Mouse (Mus musculus) heart, postnatal 14 days (tissue): ENCODE measurements around the gene Dennd6a. TPM values are rescaled to one million over a fixed set of nuclear protein-coding genes. Genes with fewer than 3 reads are reported as not detected.
"Not testable (repeated sequence)": the region's sequence is repeated elsewhere in the genome, so short reads cannot be mapped to it uniquely, and the experiment has no call there.

Experiments used
- DNase-seq, 2 experiments: peaks; one replicate each; pipeline ENCODE4 v3.0.0; 2021 to 2022
- intact Hi-C: fragments of 180-260 bp; cut with DNase I; formaldehyde crosslinking; loops from one replicate; pipeline ENCODE4 v1.15.1; 2025
- microRNA-seq, 2 experiments: library from miRNA; unstranded; fragments of <30 nt; microRNA quantifications; one replicate each; pipeline ENCODE4 v1.2.0; 2021 to 2022
- total RNA-seq, 2 experiments: library from RNA; stranded (reverse); gene quantifications; 2 replicates each; pipeline ENCODE4 v1.2.3; 2021

Dennd6a gene
- total RNA-seq, 2 experiments from 2014 or later, result 21.0 to 22.6 TPM

DNA sequence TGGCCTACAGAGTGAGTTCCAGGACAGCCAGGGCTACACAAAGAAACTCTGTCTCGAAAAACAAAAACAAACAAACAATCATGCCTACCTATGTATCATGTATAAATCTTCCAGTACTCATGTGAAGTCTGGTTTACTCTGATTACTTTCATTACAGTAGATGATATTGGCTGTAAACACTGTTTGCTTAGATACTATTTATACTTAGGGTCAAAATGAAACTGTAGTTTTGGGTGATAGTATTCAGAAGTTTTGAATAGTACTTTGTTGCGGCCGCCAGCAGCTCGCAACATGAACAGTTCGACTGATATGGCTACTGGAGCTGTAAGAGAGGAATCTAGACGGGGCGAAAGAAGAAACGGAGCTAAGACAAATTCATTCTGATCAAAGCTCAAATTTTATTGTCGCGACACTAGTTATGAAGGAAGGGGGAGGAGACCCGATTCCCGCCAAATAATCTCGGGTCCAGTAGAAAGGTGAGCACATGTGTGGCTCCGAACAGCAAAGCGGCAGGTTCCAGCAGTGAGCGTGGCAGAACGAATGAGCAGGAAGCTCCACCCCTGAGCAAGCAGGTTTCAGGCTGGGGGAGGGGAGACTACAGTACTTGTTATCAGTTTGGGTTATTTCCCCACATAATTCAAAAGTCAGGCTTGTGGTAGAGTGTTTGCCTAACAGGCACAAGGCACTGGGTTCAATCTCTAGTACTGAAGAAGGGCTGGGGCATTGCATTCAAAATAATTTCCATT is 98.4 kb downstream of the Dennd6a start:
- intact Hi-C loops, result loop anchor here (10.0 kb wide), 2 partner anchors 303 to 423 kb away; partner anchors contain the start of gene Appl1
- DNase-seq, result not testable (repeated sequence)

GRCm38 (mm10) chr14:26674476-26675169 is 101.0 kb downstream of the Dennd6a start:
- not testable (repeated sequence) for DNase-seq
- intact Hi-C loops, result loop anchor here (10.0 kb wide), 2 partner anchors 300 to 420 kb away; partner anchors contain the start of gene Appl1

DNA sequence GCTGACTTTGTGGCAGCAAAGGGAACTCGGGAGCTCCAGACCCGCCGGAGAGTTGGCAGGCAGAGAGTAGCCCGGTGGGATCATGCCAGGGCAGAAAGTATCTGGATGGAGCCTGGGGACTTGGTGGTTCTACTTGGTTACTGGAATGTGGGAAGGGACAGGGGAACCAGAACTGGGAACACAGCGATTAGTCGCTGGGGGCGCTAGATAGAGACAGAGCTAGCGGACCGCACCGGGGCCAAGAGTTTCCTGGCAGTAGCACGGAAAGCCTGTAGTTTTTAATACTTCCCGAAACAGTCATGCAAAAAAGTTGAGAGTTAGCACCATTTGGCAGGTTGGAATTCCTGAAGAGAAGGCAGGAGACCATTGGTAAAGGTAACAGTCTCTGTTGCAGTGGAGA is 101.7 kb downstream of the Dennd6a start:
- intact Hi-C loops, result loop anchor here (10.0 kb wide), 2 partner anchors 299 to 419 kb away; partner anchors contain the start of gene Appl1
- DNase-seq, result peak; percentile 36 to 58

DNA sequence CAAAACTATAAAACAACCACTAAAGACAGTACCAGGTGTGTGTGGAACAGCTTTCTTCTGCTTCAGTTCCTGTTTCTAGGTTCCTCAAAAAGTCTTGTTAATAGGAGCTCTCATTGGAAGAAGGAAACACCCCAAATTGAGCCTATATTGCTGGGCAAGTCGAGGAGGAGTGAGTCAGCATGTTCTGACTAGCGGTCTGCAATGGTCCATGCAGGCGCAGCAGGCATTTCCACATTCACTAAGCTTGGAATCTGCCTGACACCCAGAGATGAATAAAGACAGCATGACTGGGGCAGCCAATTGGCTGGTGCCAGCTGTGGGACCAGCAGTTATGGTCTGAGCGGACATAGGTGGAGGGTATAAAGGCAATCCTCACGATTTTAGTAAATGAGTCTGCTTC is 102.1 kb downstream of the Dennd6a start:
- intact Hi-C loops, result loop anchor here (10.0 kb wide), 2 partner anchors 299 to 419 kb away; partner anchors contain the start of gene Appl1
- DNase-seq, result no peak

Small RNA genes lying within 50 kb of the gene (microRNA-seq; reads per million reads assigned to microRNA genes)
- gene Mir7672, result 1.1 to 1.7 reads per million in 2 experiments

Other genes starting within 250 kb of the Dennd6a start
- gene Slmap, start 38.9 kb upstream of the Dennd6a start, total RNA-seq, result 100 to 1,000 TPM; 250 to 282 TPM
- gene Arf4, start 64.2 kb downstream of the Dennd6a start, total RNA-seq, result 100 to 1,000 TPM in 1 of 2 experiments, 10 to 100 TPM in 1; 86.5 to 102 TPM
- 1 to 10 TPM; 4.8 to 5.1 TPM for gene Pde12, start 96.0 kb downstream of the Dennd6a start, total RNA-seq
- under 1 TPM; 0.12 to 0.22 TPM for gene Dnah12, start 119.4 kb downstream of the Dennd6a start, total RNA-seq